8 mouse cellular contexts compared by ENCODE assay signal in genomic region chr9:103657183-103657975, GRCm38 (mm10).
A peak's percentile ranks its signal among the peaks of the same experiment; 100 is the strongest.
DNase-seq lines count a peak whose midpoint lies in the region; ATAC-seq and TF ChIP-seq lines count a peak whose summit lies in the region.

No protein-coding gene starts in this region.

- no peak for TF ChIP-seq CTCF in layer of hippocampus, adult 2 months (conservative IDR thresholded peaks at IDR 0.05)
- TF ChIP-seq CTCF in kidney, adult 2 months (conservative IDR thresholded peaks at IDR 0.05; ENCODE audit: insufficient read depth, insufficient read length, low read depth, low read length), result no peak
- no peak for TF ChIP-seq CTCF in intestine, postnatal 0 days (IDR thresholded peaks at IDR 0.05; ENCODE audit: low read depth)

- H3K9ac ChIP-seq in embryonic facial prominence, embryonic 15.5 days, result no peak overlapping the region
- no peak overlapping the region for H3K9ac ChIP-seq in liver, embryonic 11.5 days (ENCODE audit: low read depth, low read length)
- H3K9ac ChIP-seq in intestine, postnatal 0 days (ENCODE audit: low read depth, low read length), result no peak overlapping the region

- DNase-seq in layer of hippocampus, adult 2 months (ENCODE audit: low spot score in 2 of 2), result no peak
- DNase-seq in layer of hippocampus, adult 9-10 months (ENCODE audit: low spot score), result no peak
- peak; percentile 51 for DNase-seq in kidney, adult 2 months
- peak; percentile 19 for DNase-seq in neural tube, embryonic 10.5 days (ENCODE audit: extremely low spot score, low spot score)
- no peak for DNase-seq in liver, embryonic 11.5 days (ENCODE audit: low spot score)
- no peak for DNase-seq in cerebellum, adult 8-10 months

- H3K4me3 ChIP-seq in layer of hippocampus, adult 2 months, result no peak overlapping the region
- no peak overlapping the region for H3K4me3 ChIP-seq in embryonic facial prominence, embryonic 15.5 days (replicated peaks)
- no peak overlapping the region for H3K4me3 ChIP-seq in kidney, adult 2 months (ENCODE audit: insufficient read depth, low read depth, low read length)
- H3K4me3 ChIP-seq in liver, embryonic 11.5 days (ENCODE audit: low read depth, low read length), result no peak overlapping the region
- no peak overlapping the region for H3K4me3 ChIP-seq in intestine, postnatal 0 days (ENCODE audit: low read depth, low read length)

- 28% methylated on average over 13 of the region's 13 CpGs for WGBS in embryonic facial prominence, embryonic 15.5 days
- WGBS in kidney, adult 2 months, result 44% methylated on average over 13 of the region's 13 CpGs
- 62% methylated on average over 13 of the region's 13 CpGs for WGBS in liver, embryonic 11.5 days
- WGBS in intestine, postnatal 0 days, result 63% methylated on average over 13 of the region's 13 CpGs

- no peaks in the 10 kb centered on the region for H3K36me3 ChIP-seq in embryonic facial prominence, embryonic 15.5 days
- H3K36me3 ChIP-seq in kidney, adult 2 months (ENCODE audit: control insufficient read depth, insufficient read depth, low read length), result no peaks in the 10 kb centered on the region
- no peaks in the 10 kb centered on the region for H3K36me3 ChIP-seq in liver, embryonic 11.5 days (ENCODE audit: control insufficient read depth, insufficient read depth, low read length)
- no peaks in the 10 kb centered on the region for H3K36me3 ChIP-seq in intestine, postnatal 0 days (ENCODE audit: control insufficient read depth, insufficient read depth)

- no peaks in the 10 kb centered on the region for H3K9me3 ChIP-seq in embryonic facial prominence, embryonic 15.5 days (replicated peaks)
- no peaks in the 10 kb centered on the region for H3K9me3 ChIP-seq in liver, embryonic 11.5 days (ENCODE audit: control insufficient read depth, low read length)
- no peaks in the 10 kb centered on the region for H3K9me3 ChIP-seq in intestine, postnatal 0 days (ENCODE audit: control insufficient read depth)

- TF ChIP-seq POLR2A in kidney, adult 2 months (IDR thresholded peaks at IDR 0.05; ENCODE audit: low read depth, low read length), result no peak

- H3K27ac ChIP-seq in layer of hippocampus, adult 2 months, result peak overlapping the region; percentile 20; the same call in 1 of the 2 replicates
- H3K27ac ChIP-seq in embryonic facial prominence, embryonic 15.5 days (replicated peaks), result no peak overlapping the region
- H3K27ac ChIP-seq in kidney, adult 2 months (ENCODE audit: insufficient read depth, low read depth, low read length), result no peak overlapping the region
- H3K27ac ChIP-seq in liver, embryonic 11.5 days (ENCODE audit: low read depth, low read length), result no peak overlapping the region
- no peak overlapping the region for H3K27ac ChIP-seq in intestine, postnatal 0 days (ENCODE audit: low read depth, low read length)

- ATAC-seq in embryonic facial prominence, embryonic 15.5 days (ENCODE audit: insufficient number of reproducible peaks, low FRiP score, low TSS enrichment, low read depth), result peak; percentile 16; the same call in 1 of the 2 replicates
- no peak for ATAC-seq in liver, embryonic 11.5 days (replicated peaks; ENCODE audit: low FRiP score)
- ATAC-seq in intestine, postnatal 0 days, result no peak

- H3K27me3 ChIP-seq in embryonic facial prominence, embryonic 15.5 days, result no peaks in the 10 kb centered on the region
- H3K27me3 ChIP-seq in kidney, adult 2 months (replicated peaks; ENCODE audit: control insufficient read depth, insufficient read depth, low read length), result no peaks in the 10 kb centered on the region
- no peaks in the 10 kb centered on the region for H3K27me3 ChIP-seq in liver, embryonic 11.5 days (replicated peaks; ENCODE audit: control insufficient read depth, insufficient read depth, low read length)
- H3K27me3 ChIP-seq in intestine, postnatal 0 days (replicated peaks; ENCODE audit: control insufficient read depth, insufficient read depth, low read length), result no peaks in the 10 kb centered on the region

- H3K4me2 ChIP-seq in embryonic facial prominence, embryonic 15.5 days (replicated peaks), result no peak overlapping the region
- no peak overlapping the region for H3K4me2 ChIP-seq in liver, embryonic 11.5 days
- H3K4me2 ChIP-seq in intestine, postnatal 0 days (replicated peaks; ENCODE audit: low read depth), result no peak overlapping the region

- H3K4me1 ChIP-seq in embryonic facial prominence, embryonic 15.5 days, result peaks cover 28% of the 10 kb centered on the region
- H3K4me1 ChIP-seq in kidney, adult 2 months (ENCODE audit: control insufficient read depth, insufficient read depth, low read length), result 0 out of 2 replicates have a peak, but pooled peaks cover 3% of the 10 kb centered on the region
- H3K4me1 ChIP-seq in liver, embryonic 11.5 days (replicated peaks; ENCODE audit: control insufficient read depth, insufficient read depth, low read length), result no peaks in the 10 kb centered on the region; the same call in 1 of the 2 replicates
- H3K4me1 ChIP-seq in intestine, postnatal 0 days (replicated peaks; ENCODE audit: control insufficient read depth, insufficient read depth, low read length), result no peaks in the 10 kb centered on the region

Comparison
In these comparisons a context has a peak if more than half of its experiments do, and no peak if none do; other contexts are left out.
1. DNase-seq: peak in kidney, adult 2 months (single experiment) and neural tube, embryonic 10.5 days (single experiment); none in layer of hippocampus, adult 2 months (0 of 2), layer of hippocampus, adult 9-10 months (single experiment), liver, embryonic 11.5 days (single experiment) and cerebellum, adult 8-10 months (single experiment).